Mouse (Mus musculus): ENCODE results near the gene Tmem121b. TPM values are rescaled to one million over a fixed set of nuclear protein-coding genes. Genes with fewer than 3 reads are reported as not detected.
A peak's percentile ranks its signal among the peaks of the same experiment; 100 is the strongest.

Gene Tmem121b
- total RNA-seq, 1 experiment: 0.09 TPM

- no peak for DNase-seq (ENCODE audit: low read depth, low spot score)
- no peak overlapping the region for H3K4me3 ChIP-seq (ENCODE audit: insufficient read depth in 1 of 2, low read depth in 1 of 2, low read length in 2 of 2, poor library complexity in 1 of 2, severe bottlenecking in 1 of 2)
- H3K9ac ChIP-seq (ENCODE audit: insufficient read depth, low read depth, low read length, poor library complexity, severe bottlenecking): no peak overlapping the region
- H3K4me1 ChIP-seq (ENCODE audit: control insufficient read depth in 2 of 2, insufficient read depth in 2 of 2, low read length in 2 of 2, poor library complexity in 1 of 2): peaks cover 0 to 5% of the 10 kb centered on the region in 2 experiments; a peak in 2 of 4 replicates
- H3K27ac ChIP-seq (ENCODE audit: insufficient read depth, low read depth, low read length, poor library complexity, severe bottlenecking): no peak overlapping the region
- H3K36me3 ChIP-seq (ENCODE audit: control insufficient read depth, insufficient read depth, low read length, poor library complexity, severe bottlenecking): no peaks in the 10 kb centered on the region
- no peak for TF ChIP-seq HCFC1 (IDR thresholded peaks at IDR 0.05; ENCODE audit: borderline replicate concordance, insufficient read depth, low read length)
- no peak for TF ChIP-seq ZC3H11A (IDR thresholded peaks at IDR 0.05; ENCODE audit: borderline replicate concordance, low read depth, low read length)
- no peak for TF ChIP-seq ZNF384 (IDR thresholded peaks at IDR 0.05; ENCODE audit: low read depth, low read length)
- no peak for TF ChIP-seq CHD2 (IDR thresholded peaks at IDR 0.05; ENCODE audit: low read depth, low read length)
- TF ChIP-seq MAFK (IDR thresholded peaks at IDR 0.05; ENCODE audit: insufficient read depth, low read depth, low read length): no peak
- in situ Hi-C loops (cut with MboI; ENCODE audit: low sequenced_read_pairs in 2 of 2, unreplicated experiment in 2 of 2): no loop called here
- no peaks in the 10 kb centered on the region for H3K9me3 ChIP-seq (ENCODE audit: control insufficient read depth, insufficient read depth, low read depth, low read length)
These were observed 31.4 kb downstream of the Tmem121b start for GRCm38 (mm10) chr6:120462251-120462650.

GRCm38 (mm10) chr6:120461217-120461616 is 32.4 kb downstream of the Tmem121b start:
- no peak overlapping the region for H3K4me3 ChIP-seq (ENCODE audit: insufficient read depth in 1 of 2, low read depth in 1 of 2, low read length in 2 of 2, poor library complexity in 1 of 2, severe bottlenecking in 1 of 2)
- no peak for DNase-seq (ENCODE audit: low read depth, low spot score)
- H3K4me1 ChIP-seq (ENCODE audit: control insufficient read depth in 2 of 2, insufficient read depth in 2 of 2, low read length in 2 of 2, poor library complexity in 1 of 2): peaks cover 0 to 5% of the 10 kb centered on the region in 2 experiments; a peak in 2 of 4 replicates
- H3K36me3 ChIP-seq (ENCODE audit: control insufficient read depth, insufficient read depth, low read length, poor library complexity, severe bottlenecking): no peaks in the 10 kb centered on the region
- H3K9ac ChIP-seq (ENCODE audit: insufficient read depth, low read depth, low read length, poor library complexity, severe bottlenecking): no peak overlapping the region
- TF ChIP-seq HCFC1 (IDR thresholded peaks at IDR 0.05; ENCODE audit: borderline replicate concordance, insufficient read depth, low read length) (no peak), ZC3H11A (IDR thresholded peaks at IDR 0.05; ENCODE audit: borderline replicate concordance, low read depth, low read length) (no peak), CHD2 (IDR thresholded peaks at IDR 0.05; ENCODE audit: low read depth, low read length) (no peak), ZNF384 (IDR thresholded peaks at IDR 0.05; ENCODE audit: low read depth, low read length) (no peak), MAFK (IDR thresholded peaks at IDR 0.05; ENCODE audit: insufficient read depth, low read depth, low read length) (no peak)
- no peaks in the 10 kb centered on the region for H3K9me3 ChIP-seq (ENCODE audit: control insufficient read depth, insufficient read depth, low read depth, low read length)
- in situ Hi-C loops (cut with MboI; ENCODE audit: low sequenced_read_pairs in 2 of 2, unreplicated experiment in 2 of 2): no loop called here
- no peak overlapping the region for H3K27ac ChIP-seq (ENCODE audit: insufficient read depth, low read depth, low read length, poor library complexity, severe bottlenecking)

GRCm38 (mm10) chr6:120457751-120458150 is 35.9 kb downstream of the Tmem121b start:
- H3K36me3 ChIP-seq (ENCODE audit: control insufficient read depth, insufficient read depth, low read length, poor library complexity, severe bottlenecking): no peaks in the 10 kb centered on the region
- no peaks in the 10 kb centered on the region for H3K4me1 ChIP-seq (ENCODE audit: control insufficient read depth in 2 of 2, insufficient read depth in 2 of 2, low read length in 2 of 2, poor library complexity in 1 of 2)
- no peak for DNase-seq (ENCODE audit: low read depth, low spot score)
- no peaks in the 10 kb centered on the region for H3K9me3 ChIP-seq (ENCODE audit: control insufficient read depth, insufficient read depth, low read depth, low read length)
- no peak overlapping the region for H3K4me3 ChIP-seq (ENCODE audit: insufficient read depth in 1 of 2, low read depth in 1 of 2, low read length in 2 of 2, poor library complexity in 1 of 2, severe bottlenecking in 1 of 2)
- TF ChIP-seq CHD2 (IDR thresholded peaks at IDR 0.05; ENCODE audit: low read depth, low read length) (no peak), ZC3H11A (IDR thresholded peaks at IDR 0.05; ENCODE audit: borderline replicate concordance, low read depth, low read length) (no peak)
- H3K9ac ChIP-seq (ENCODE audit: insufficient read depth, low read depth, low read length, poor library complexity, severe bottlenecking): no peak overlapping the region
- in situ Hi-C loops (cut with MboI; ENCODE audit: low sequenced_read_pairs in 2 of 2, unreplicated experiment in 2 of 2): no loop called here
- H3K27ac ChIP-seq (ENCODE audit: insufficient read depth, low read depth, low read length, poor library complexity, severe bottlenecking): no peak overlapping the region

- no peak overlapping the region for H3K4me3 ChIP-seq (ENCODE audit: insufficient read depth in 1 of 2, low read depth in 1 of 2, low read length in 2 of 2, poor library complexity in 1 of 2, severe bottlenecking in 1 of 2)
- no peaks in the 10 kb centered on the region for H3K9me3 ChIP-seq (ENCODE audit: control insufficient read depth, insufficient read depth, low read depth, low read length)
- peak; percentile 52 for DNase-seq (ENCODE audit: low read depth, low spot score)
- no peak overlapping the region for H3K9ac ChIP-seq (ENCODE audit: insufficient read depth, low read depth, low read length, poor library complexity, severe bottlenecking)
- in situ Hi-C loops (cut with MboI; ENCODE audit: low sequenced_read_pairs in 2 of 2, unreplicated experiment in 2 of 2): no loop called here
- TF ChIP-seq ZNF384 (IDR thresholded peaks at IDR 0.05; ENCODE audit: low read depth, low read length): peak; percentile 97
- TF ChIP-seq MAFK (IDR thresholded peaks at IDR 0.05; ENCODE audit: insufficient read depth, low read depth, low read length): no peak
- no peaks in the 10 kb centered on the region for H3K36me3 ChIP-seq (ENCODE audit: control insufficient read depth, insufficient read depth, low read length, poor library complexity, severe bottlenecking)
- H3K4me1 ChIP-seq (ENCODE audit: control insufficient read depth in 2 of 2, insufficient read depth in 2 of 2, low read length in 2 of 2, poor library complexity in 1 of 2): no peaks in the 10 kb centered on the region
- no peak overlapping the region for H3K27ac ChIP-seq (ENCODE audit: insufficient read depth, low read depth, low read length, poor library complexity, severe bottlenecking)
These were observed 36.5 kb downstream of the Tmem121b start for GRCm38 (mm10) chr6:120457074-120457473.

- no peaks in the 10 kb centered on the region for H3K9me3 ChIP-seq (ENCODE audit: control insufficient read depth, insufficient read depth, low read depth, low read length)
- DNase-seq (ENCODE audit: low read depth, low spot score): no peak
- H3K36me3 ChIP-seq (ENCODE audit: control insufficient read depth, insufficient read depth, low read length, poor library complexity, severe bottlenecking): no peaks in the 10 kb centered on the region
- in situ Hi-C loops (cut with MboI; ENCODE audit: low sequenced_read_pairs in 2 of 2, unreplicated experiment in 2 of 2): no loop called here
- no peak overlapping the region for H3K9ac ChIP-seq (ENCODE audit: insufficient read depth, low read depth, low read length, poor library complexity, severe bottlenecking)
- TF ChIP-seq ZNF384 (IDR thresholded peaks at IDR 0.05; ENCODE audit: low read depth, low read length) (no peak), ZC3H11A (IDR thresholded peaks at IDR 0.05; ENCODE audit: borderline replicate concordance, low read depth, low read length) (no peak), MAFK (IDR thresholded peaks at IDR 0.05; ENCODE audit: insufficient read depth, low read depth, low read length) (peak; percentile 68; the same call in 1 of the 2 replicates)
- H3K4me1 ChIP-seq (ENCODE audit: control insufficient read depth in 2 of 2, insufficient read depth in 2 of 2, low read length in 2 of 2, poor library complexity in 1 of 2): no peaks in the 10 kb centered on the region
- no peak overlapping the region for H3K27ac ChIP-seq (ENCODE audit: insufficient read depth, low read depth, low read length, poor library complexity, severe bottlenecking)
- no peak overlapping the region for H3K4me3 ChIP-seq (ENCODE audit: insufficient read depth in 1 of 2, low read depth in 1 of 2, low read length in 2 of 2, poor library complexity in 1 of 2, severe bottlenecking in 1 of 2)
These were observed 39.0 kb downstream of the Tmem121b start for GRCm38 (mm10) chr6:120454627-120455077.

All from ES-E14 (cell line).